Mouse (Mus musculus) heart, embryonic 16.5 days (tissue): ENCODE results near the gene Gmeb2. TPM values are rescaled to one million over a fixed set of nuclear protein-coding genes. Genes with fewer than 3 reads are reported as not detected.
"Not testable (repeated sequence)": the region's sequence is repeated elsewhere in the genome, so short reads cannot be mapped to it uniquely, and the experiment has no call there.

Experiments
- ATAC-seq: fragments of 200-750 bp; cut with Nextera tagmentation; replicated peaks from 2 replicates; pipeline ENCODE4 v1.8.0; 2017; ENCODE audit warnings: moderate number of reproducible peaks; ENCODE audit not compliant: insufficient read depth, low FRiP score; ENCODE audit errors: extremely low read depth
- H3K27ac ChIP-seq: fragments of 300-500 bp; sonication (generic); 2 replicates; pipeline ENCODE4 v1.5.1; 2014; ENCODE audit warnings: mild to moderate bottlenecking, low read length, control low read depth, moderate library complexity
- H3K27me3 ChIP-seq: fragments of 300-500 bp; sonication (generic); 2 replicates; pipeline ENCODE4 v1.6.1; 2014; ENCODE audit warnings: low read length, mixed read lengths; ENCODE audit not compliant: control insufficient read depth, insufficient read depth
- H3K36me3 ChIP-seq: fragments of 300-500 bp; sonication (generic); 2 replicates; pipeline ENCODE4 v1.6.1; 2014; ENCODE audit not compliant: control insufficient read depth, insufficient read depth
- H3K4me1 ChIP-seq: fragments of 300-500 bp; sonication (generic); 2 replicates; pipeline ENCODE4 v1.6.1; 2014; ENCODE audit warnings: low read length, mixed read lengths; ENCODE audit not compliant: control insufficient read depth, insufficient read depth
- H3K4me2 ChIP-seq: fragments of 300-500 bp; sonication (generic); 2 replicates; pipeline ENCODE4 v1.6.1; 2014; ENCODE audit warnings: low read depth, mild to moderate bottlenecking, control low read depth, low read length
- H3K4me3 ChIP-seq: fragments of 300-500 bp; sonication (generic); 2 replicates; pipeline ENCODE4 v1.5.1; 2014; ENCODE audit warnings: mild to moderate bottlenecking, control low read depth, low read length
- H3K9ac ChIP-seq: fragments of 300-500 bp; sonication (generic); 2 replicates; pipeline ENCODE4 v1.6.1; 2014; ENCODE audit warnings: low read length, control low read depth
- H3K9me3 ChIP-seq: fragments of 300-500 bp; sonication (generic); replicated peaks from 2 replicates; pipeline ENCODE4 v1.6.1; 2016; ENCODE audit warnings: low read length; ENCODE audit not compliant: control insufficient read depth
- WGBS: fragments of 180-500 bp; shearing (Covaris S2); extraction: QIAGEN DNeasy Blood & Tissue Kit; methylation state at CpG from one replicate; pipeline ENCODE4 v1.1.7; 2014; 5-methylcytosine and 5-hydroxymethylcytosine counted together
- polyA plus RNA-seq: library from polyadenylated mRNA; unstranded; fragments of >200 nt; fragmentation: Nextera tagmentation; extraction: Ambion mirVana; gene quantifications from 2 replicates; pipeline ENCODE4 v1.2.1, GENCODE M21; 2015

Gene Gmeb2
- polyA plus RNA-seq, result 8.8 and 9.3 TPM in 2 replicates

DNA sequence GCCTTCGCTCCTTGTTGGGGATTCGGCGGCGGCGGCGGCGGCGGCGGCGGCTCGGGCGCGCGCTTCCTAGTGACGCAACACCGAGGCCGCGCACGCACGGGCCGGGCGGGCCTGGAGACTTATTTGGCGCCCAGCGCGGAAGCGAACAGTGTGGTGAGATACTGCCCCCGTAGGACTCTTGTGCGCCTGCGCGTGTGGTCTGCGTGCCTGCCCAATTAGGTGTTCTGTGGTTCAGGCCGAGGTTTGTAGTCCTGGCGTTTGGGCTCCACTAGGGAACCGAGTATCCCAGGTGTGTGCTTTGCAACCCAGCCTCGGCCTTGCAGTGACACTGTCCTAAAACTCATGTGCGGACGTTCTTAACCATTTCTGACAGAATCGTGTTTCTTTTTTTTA, at the start of gene Gmeb2:
Gene Gmeb2 (minus strand): TSS at position 78 of the 393 bp plus-strand sequence.
- not testable (repeated sequence) for H3K27me3 ChIP-seq, H3K9me3 ChIP-seq, H3K36me3 ChIP-seq
- peak within 1 kb of the TSS; percentile 95 for H3K9ac ChIP-seq
- peak within 1 kb of the TSS; percentile 97 for H3K27ac ChIP-seq
- WGBS, result under 1% methylated on average over 24 of the region's 38 CpGs
- ATAC-seq, result peak; percentile 98
- peak within 1 kb of the TSS; percentile 84 for H3K4me3 ChIP-seq
- H3K4me1 ChIP-seq, result peaks cover 13% of the 10 kb centered on the region
- H3K4me2 ChIP-seq, result peak within 1 kb of the TSS; percentile 66

GRCm38 (mm10) chr2:181334023-181334422, 46.2 kb upstream of the Gmeb2 start:
- WGBS, result 60% methylated on average over 3 of the region's 3 CpGs
- 0 out of 2 replicates have a peak, but pooled peaks have one; percentile 52 for ATAC-seq
- Histone ChIP-seq H3K27ac (no peak overlapping the region), H3K4me1 (no peaks in the 10 kb centered on the region), H3K4me3 (no peak overlapping the region), H3K36me3 (peaks cover 26% of the 10 kb centered on the region), H3K4me2 (no peak overlapping the region), H3K27me3 (no peaks in the 10 kb centered on the region), H3K9me3 (no peaks in the 10 kb centered on the region), H3K9ac (no peak overlapping the region)

- no peak for ATAC-seq
- Histone ChIP-seq H3K4me1 (no peaks in the 10 kb centered on the region), H3K36me3 (peaks cover 23% of the 10 kb centered on the region), H3K4me3 (no peak overlapping the region), H3K9ac (no peak overlapping the region), H3K4me2 (no peak overlapping the region), H3K9me3 (no peaks in the 10 kb centered on the region), H3K27me3 (no peaks in the 10 kb centered on the region), H3K27ac (no peak overlapping the region)
These were observed 44.7 kb upstream of the Gmeb2 start for GRCm38 (mm10) chr2:181332542-181332941.

DNA sequence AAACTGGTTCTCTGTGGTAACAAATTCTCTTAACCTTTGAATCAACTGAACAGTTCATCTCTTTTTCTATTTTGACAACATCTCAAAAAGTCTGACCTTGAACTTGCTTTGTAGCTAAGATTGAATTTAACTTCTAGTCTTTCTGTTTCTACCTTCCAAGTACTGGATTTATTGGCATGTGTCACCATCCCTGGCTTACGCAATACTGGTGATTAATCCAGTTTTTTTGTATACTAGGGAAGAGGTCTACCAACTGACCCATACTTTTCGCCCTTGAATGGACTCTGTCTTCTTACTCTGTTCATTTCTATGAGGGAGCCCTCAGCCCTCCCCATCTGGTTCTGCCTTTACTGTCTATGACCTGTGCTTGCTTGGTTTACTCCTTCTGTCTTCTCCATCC, 38.3 kb upstream of the Gmeb2 start:
- Histone ChIP-seq H3K4me2 (no peak overlapping the region), H3K4me3 (no peak overlapping the region), H3K27ac (no peak overlapping the region), H3K9me3 (no peaks in the 10 kb centered on the region), H3K36me3 (peaks cover 37% of the 10 kb centered on the region), H3K27me3 (no peaks in the 10 kb centered on the region), H3K4me1 (no peaks in the 10 kb centered on the region), H3K9ac (no peak overlapping the region)
- 95% methylated on average over 2 of the region's 2 CpGs for WGBS
- ATAC-seq, result no peak

DNA sequence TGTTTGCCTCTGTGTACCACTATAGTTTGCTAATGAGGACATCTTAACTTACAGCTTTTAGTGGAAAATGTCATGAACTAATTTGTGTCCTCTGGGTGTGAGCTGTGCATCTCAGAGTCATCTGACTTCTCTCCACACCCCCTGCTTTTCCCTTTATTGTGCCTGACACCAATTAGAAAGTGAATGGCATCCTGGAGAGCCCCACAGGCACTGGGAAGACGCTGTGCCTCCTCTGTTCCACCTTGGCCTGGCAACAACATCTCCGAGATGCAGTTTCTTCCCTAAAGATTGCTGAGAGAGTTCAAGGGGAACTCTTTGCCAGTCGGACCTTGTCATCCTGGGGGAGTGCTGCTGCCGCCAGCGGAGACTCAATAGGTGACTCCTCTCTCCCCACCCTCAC, 34.3 kb upstream of the Gmeb2 start:
- H3K27me3 ChIP-seq, result no peaks in the 10 kb centered on the region
- H3K27ac ChIP-seq, result no peak overlapping the region
- H3K9me3 ChIP-seq, result no peaks in the 10 kb centered on the region
- H3K4me3 ChIP-seq, result no peak overlapping the region
- peaks cover 11% of the 10 kb centered on the region for H3K4me1 ChIP-seq
- 82% methylated on average over 5 of the region's 5 CpGs for whole genome bisulfite sequencing
- H3K9ac ChIP-seq, result no peak overlapping the region
- H3K36me3 ChIP-seq, result peaks cover 28% of the 10 kb centered on the region
- no peak for ATAC-seq
- H3K4me2 ChIP-seq, result no peak overlapping the region

DNA sequence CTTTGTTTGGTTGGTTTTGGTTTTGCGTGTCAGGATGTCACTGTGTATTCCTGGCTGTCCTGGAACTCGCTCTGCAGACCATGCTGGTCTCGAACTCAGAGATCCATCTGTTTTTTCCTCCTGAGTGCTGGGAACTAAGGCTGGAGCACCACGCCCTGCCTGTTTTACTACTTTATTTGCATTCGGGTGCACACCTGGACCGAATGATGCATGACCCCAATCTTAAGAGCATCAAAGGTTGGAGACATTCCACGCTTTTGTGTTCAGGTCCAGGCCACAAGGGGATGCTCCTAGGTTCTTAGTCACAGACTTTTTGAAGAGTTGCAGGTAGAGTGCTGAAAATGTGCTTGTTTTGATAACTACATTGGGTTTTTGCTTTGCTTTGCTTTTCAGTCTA, 32.3 kb upstream of the Gmeb2 start:
- H3K36me3 ChIP-seq, result peaks cover 24% of the 10 kb centered on the region
- peak overlapping the region; percentile 77 for H3K9ac ChIP-seq
- peak overlapping the region; percentile 70 for H3K4me2 ChIP-seq
- peaks cover 6% of the 10 kb centered on the region for H3K27me3 ChIP-seq
- H3K9me3 ChIP-seq, result no peaks in the 10 kb centered on the region
- H3K4me1 ChIP-seq, result peaks cover 11% of the 10 kb centered on the region
- no peak for ATAC-seq
- peak overlapping the region; percentile 84 for H3K27ac ChIP-seq
- H3K4me3 ChIP-seq, result peak overlapping the region; percentile 71
- WGBS, result 10% methylated on average over 7 of the region's 7 CpGs

GRCm38 (mm10) chr2:181319248-181320102, 31.6 kb upstream of the Gmeb2 start, which contains the start of gene Rtel1:
TSS of gene Rtel1 (plus strand) at chr2:181319739.
- peaks cover 13% of the 10 kb centered on the region for H3K27me3 ChIP-seq
- peak; percentile 92 for ATAC-seq
- peaks cover 11% of the 10 kb centered on the region for H3K4me1 ChIP-seq
- peak within 1 kb of the TSS; percentile 70 for H3K4me2 ChIP-seq
- 5% methylated on average over 40 of the region's 40 CpGs for WGBS
- H3K36me3 ChIP-seq, result peaks cover 24% of the 10 kb centered on the region
- peak within 1 kb of the TSS; percentile 84 for H3K27ac ChIP-seq
- peak within 1 kb of the TSS; percentile 71 for H3K4me3 ChIP-seq
- peak within 1 kb of the TSS; percentile 77 for H3K9ac ChIP-seq
- H3K9me3 ChIP-seq, result no peaks in the 10 kb centered on the region

- peak within 1 kb of the TSS; percentile 17 for H3K4me3 ChIP-seq
- H3K27ac ChIP-seq, result no peak within 1 kb of the TSS
- peaks cover 47% of the 10 kb centered on the region for H3K27me3 ChIP-seq
- H3K9ac ChIP-seq, result no peak within 1 kb of the TSS
- WGBS, result 3% methylated on average over 23 of the region's 23 CpGs
- no peaks in the 10 kb centered on the region for H3K36me3 ChIP-seq
- peak within 1 kb of the TSS; percentile 44 for H3K4me2 ChIP-seq
- H3K4me1 ChIP-seq, result 0 out of 2 replicates have a peak, but pooled peaks cover 6% of the 10 kb centered on the region
- ATAC-seq, result peak; percentile 77
- H3K9me3 ChIP-seq, result no peaks in the 10 kb centered on the region
These were observed 26.4 kb upstream of the Gmeb2 start, which contains the start of gene Stmn3 for GRCm38 (mm10) chr2:181314080-181314810. TSS of gene Stmn3 (minus strand) at chr2:181314500.
